Mouse (Mus musculus) layer of hippocampus, postnatal 10 days (tissue): ENCODE results near the gene Rpp14. TPM values are rescaled to one million over a fixed set of nuclear protein-coding genes. Genes with fewer than 3 reads are reported as not detected.

Experiments used
- DNase-seq, 2 experiments: peaks; one replicate each; pipeline ENCODE4 v3.0.0; 2021; ENCODE audit warnings: low spot score in 2 of 2
- total RNA-seq, 2 experiments: library from RNA; stranded (reverse); gene quantifications; 2 replicates each; pipeline ENCODE4 v1.2.3; 2021

The Rpp14 gene
- total RNA-seq, 2 experiments from 2014 or later, result 20.2 to 25.7 TPM

- DNase-seq, result no peak
Observed at GRCm38 (mm10) chr14:8056076-8056475, 24.1 kb upstream of the Rpp14 start.

GRCm38 (mm10) chr14:8059938-8060337 lies 20.2 kb upstream of the Rpp14 start:
- DNase-seq, result no peak

GRCm38 (mm10) chr14:8062076-8062475 lies 18.1 kb upstream of the Rpp14 start:
- DNase-seq, result no peak

GRCm38 (mm10) chr14:8062537-8063301 lies 17.4 kb upstream of the Rpp14 start:
- peak; percentile 32 to 55 for DNase-seq

- no peak for DNase-seq
Observed at GRCm38 (mm10) chr14:8063835-8064785, 16.1 kb upstream of the Rpp14 start.

- no peak for DNase-seq
Observed at GRCm38 (mm10) chr14:8080718-8081117, 551 bp downstream of the Rpp14 start.

DNA sequence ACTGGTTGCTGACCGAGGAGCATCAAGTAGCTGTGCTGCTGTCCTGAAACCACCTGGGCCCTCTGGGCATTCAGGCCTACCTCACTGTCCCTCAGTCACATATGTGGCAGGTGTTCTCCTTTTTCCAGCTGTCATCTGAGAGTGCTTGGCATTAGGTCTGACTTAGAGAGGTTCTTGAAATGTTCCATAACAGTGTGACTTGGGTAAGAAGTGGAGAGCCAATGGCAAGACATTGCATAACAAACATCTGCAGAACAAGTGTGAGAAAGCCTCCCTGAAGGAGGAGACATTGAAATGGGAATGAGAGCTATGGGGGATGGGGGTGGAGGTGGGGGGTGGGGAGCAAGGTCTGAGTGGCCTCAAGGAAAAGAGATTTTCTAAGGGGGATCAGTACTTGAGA lies 2.8 kb downstream of the Rpp14 start:
- no peak for DNase-seq

GRCm38 (mm10) chr14:8089016-8089415 lies 8.8 kb downstream of the Rpp14 start:
- DNase-seq, result no peak

DNA sequence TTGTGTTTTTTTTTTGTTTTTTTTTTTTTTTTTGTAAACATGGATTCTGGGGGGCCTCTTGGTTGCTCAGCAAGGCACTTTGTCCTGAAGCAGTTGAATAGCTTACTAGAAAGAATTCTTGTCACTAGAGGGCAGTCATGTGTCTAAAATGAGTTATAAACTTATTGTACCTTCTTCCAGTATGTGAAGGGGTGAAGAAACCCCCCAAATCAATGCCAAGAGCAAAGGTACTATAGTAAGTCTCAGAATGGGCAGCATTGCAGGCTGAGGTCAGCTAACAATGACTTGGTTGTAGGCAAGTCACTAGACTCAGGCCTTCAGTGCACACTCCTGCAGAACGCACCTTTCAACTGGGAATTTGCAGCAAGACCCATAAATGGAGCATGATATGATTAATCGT lies 12.4 kb downstream of the Rpp14 start:
- DNase-seq, result no peak

GRCm38 (mm10) chr14:8093427-8093826 lies 13.3 kb downstream of the Rpp14 start:
- DNase-seq, result no peak

DNA sequence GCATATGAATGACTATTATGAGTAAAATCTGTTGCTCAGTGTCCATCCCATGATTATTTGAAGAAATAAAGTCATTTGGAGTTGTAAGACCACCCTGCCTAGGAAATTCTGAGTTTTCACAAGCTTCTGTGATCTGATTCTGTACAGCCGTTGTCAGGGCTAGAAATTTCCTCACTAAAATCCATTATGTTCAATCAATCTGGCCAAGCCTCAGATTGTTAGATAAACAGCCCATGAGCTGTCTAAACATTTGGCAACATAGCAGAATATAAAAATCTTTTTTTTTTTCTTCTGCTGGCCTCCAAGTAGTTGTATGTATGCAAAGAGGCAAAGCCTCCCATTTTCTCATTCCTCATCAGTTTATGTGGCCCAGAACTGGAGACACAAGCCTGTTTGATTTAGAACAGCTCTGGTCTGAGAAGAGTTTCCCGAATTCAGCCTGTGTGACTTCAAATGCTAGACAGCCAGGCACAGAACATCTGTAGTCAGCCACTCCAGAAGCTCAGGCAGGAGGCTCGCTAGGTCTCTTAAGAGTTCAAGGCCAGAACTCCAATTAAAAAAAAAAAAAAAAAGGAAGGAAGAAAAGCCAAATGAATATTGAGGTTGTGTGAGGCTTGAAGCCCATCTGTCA lies 14.9 kb downstream of the Rpp14 start:
- DNase-seq, result no peak

GRCm38 (mm10) chr14:8095562-8095950 lies 15.4 kb downstream of the Rpp14 start:
- DNase-seq, result no peak

DNA sequence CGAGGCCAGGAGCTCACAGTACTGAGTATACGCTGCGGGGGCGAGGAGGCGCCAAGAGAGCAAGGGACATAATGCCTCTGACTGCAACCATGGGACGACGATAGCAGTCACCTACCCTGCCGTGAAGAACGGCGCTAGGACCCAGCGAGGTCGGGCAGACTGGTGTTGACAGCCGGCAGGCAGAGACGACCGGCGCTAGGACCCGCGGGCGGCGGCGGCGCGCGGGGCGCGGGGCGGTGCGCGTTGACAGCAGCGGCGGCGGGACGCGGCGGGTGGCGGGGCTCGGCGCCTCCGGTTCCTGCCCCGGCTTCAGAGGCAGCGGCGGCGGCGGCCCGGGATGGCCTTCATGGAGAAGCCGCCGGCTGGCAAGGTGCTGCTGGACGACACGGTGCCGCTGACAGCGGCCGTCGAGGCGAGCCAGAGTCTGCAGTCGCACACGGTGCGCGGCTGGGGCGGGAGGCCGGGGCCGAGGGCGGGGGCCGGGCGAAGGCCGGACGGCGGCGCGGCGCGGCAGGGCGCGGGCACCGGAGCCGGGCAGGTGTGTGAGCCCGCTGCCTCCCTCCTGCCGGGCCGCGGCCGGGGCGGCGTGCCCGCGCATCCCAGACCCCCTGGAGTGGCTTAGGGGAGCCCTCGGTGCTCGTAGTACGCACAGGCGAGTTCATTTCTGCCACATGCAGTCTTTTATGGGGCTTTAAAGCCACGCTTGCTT lies 18.0 kb downstream of the Rpp14 start, which contains the start of gene Pxk:
TSS of gene Pxk (plus strand) at position 234 of the 709 bp plus-strand sequence.
- peak; percentile 88 to 92 for DNase-seq

GRCm38 (mm10) chr14:8098687-8098995 lies 18.5 kb downstream of the Rpp14 start:
- DNase-seq, result no peak

GRCm38 (mm10) chr14:8099561-8100021 lies 19.4 kb downstream of the Rpp14 start:
- DNase-seq, result no peak

- no peak for DNase-seq
Observed at GRCm38 (mm10) chr14:8101886-8102285, 21.7 kb downstream of the Rpp14 start.

- DNase-seq, result no peak
Observed at GRCm38 (mm10) chr14:8102676-8103075, 22.5 kb downstream of the Rpp14 start.

DNA sequence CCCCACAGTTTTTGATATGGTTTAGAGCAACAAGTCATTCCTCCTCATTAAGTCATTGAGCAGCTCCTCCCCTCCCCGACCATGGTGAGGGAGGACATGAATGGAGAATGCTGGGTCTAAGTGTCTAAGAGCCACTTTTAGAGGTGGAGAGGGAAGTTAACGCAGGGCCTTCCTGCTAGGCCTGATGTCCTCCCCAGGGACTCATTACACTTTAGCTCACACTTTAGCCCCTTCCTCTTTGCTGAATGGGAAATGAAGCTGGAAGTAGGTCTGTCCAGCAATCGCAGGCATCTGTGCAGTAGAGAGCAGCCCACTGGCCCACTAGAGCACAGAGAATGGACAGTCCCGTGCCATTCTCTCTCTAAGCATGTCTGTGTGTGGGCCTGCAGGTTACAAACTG lies 27.9 kb downstream of the Rpp14 start:
- DNase-seq, result no peak

GRCm38 (mm10) chr14:8108976-8109375 lies 28.8 kb downstream of the Rpp14 start:
- DNase-seq, result no peak

GRCm38 (mm10) chr14:8111545-8111944 lies 31.4 kb downstream of the Rpp14 start:
- no peak for DNase-seq

DNA sequence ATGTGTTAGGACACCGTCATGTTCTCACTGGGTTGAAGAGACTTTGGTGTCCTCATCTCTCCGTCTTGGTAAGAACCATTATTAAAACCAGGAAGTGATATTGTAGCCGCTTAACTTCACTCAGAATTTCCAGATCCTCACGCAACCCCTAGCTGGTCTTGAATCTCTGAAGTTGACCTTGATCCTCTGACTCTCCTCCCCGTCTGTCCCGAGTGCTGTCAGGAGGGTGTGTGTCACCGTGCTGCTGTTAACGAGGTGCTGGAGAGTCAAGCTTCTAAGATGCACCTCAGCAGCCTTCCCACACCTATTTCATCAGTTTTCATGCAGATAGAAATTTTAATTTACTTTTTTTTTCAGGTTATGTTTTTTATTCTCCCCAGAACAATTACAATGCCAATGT lies 31.9 kb downstream of the Rpp14 start:
- no peak for DNase-seq
